Mouse (Mus musculus) limb, embryonic 13.5 days (tissue): Measurements from ENCODE around the gene Srsf5. TPM values are rescaled to one million over a fixed set of nuclear protein-coding genes. Genes with fewer than 3 reads are reported as not detected.
A peak's percentile ranks its signal among the peaks of the same experiment; 100 is the strongest.

Experiments used
- ATAC-seq: fragments of 200-750 bp; cut with Nextera tagmentation; 2 replicates; pipeline ENCODE4 v1.8.0; 2017; ENCODE audit warnings: low read depth, moderate number of reproducible peaks, moderate TSS enrichment; ENCODE audit not compliant: low FRiP score
- H3K27ac ChIP-seq: fragments of 300-500 bp; sonication (generic); 2 replicates; pipeline ENCODE4 v1.5.1; 2015; ENCODE audit warnings: inconsistent platforms, mild to moderate bottlenecking, moderate library complexity
- H3K27me3 ChIP-seq: fragments of 300-500 bp; sonication (generic); 2 replicates; pipeline ENCODE4 v1.6.1; 2015; ENCODE audit warnings: mild to moderate bottlenecking, inconsistent platforms
- H3K36me3 ChIP-seq: fragments of 300-500 bp; sonication (generic); 2 replicates; pipeline ENCODE4 v1.6.1; 2015; ENCODE audit warnings: inconsistent platforms, mild to moderate bottlenecking, moderate library complexity
- H3K4me1 ChIP-seq: fragments of 300-500 bp; sonication (generic); 2 replicates; pipeline ENCODE4 v1.6.1; 2015; ENCODE audit warnings: inconsistent platforms
- H3K4me2 ChIP-seq: fragments of 300-500 bp; sonication (generic); replicated peaks from 2 replicates; pipeline ENCODE4 v1.6.1; 2015; ENCODE audit warnings: inconsistent platforms, mild to moderate bottlenecking, moderate library complexity
- H3K4me3 ChIP-seq: fragments of 300-500 bp; sonication (generic); 2 replicates; pipeline ENCODE4 v1.5.1; 2015; ENCODE audit warnings: moderate library complexity, mild to moderate bottlenecking, inconsistent platforms
- H3K9ac ChIP-seq: fragments of 300-500 bp; sonication (generic); 2 replicates; pipeline ENCODE4 v1.6.1; 2015; ENCODE audit warnings: mild to moderate bottlenecking, inconsistent platforms
- H3K9me3 ChIP-seq: fragments of 300-500 bp; sonication (generic); 2 replicates; pipeline ENCODE4 v1.6.1; 2016; ENCODE audit warnings: inconsistent platforms
- WGBS: fragments of 180-500 bp; shearing (Covaris S2); methylation state at CpG from one replicate; pipeline ENCODE4 v1.1.7; 2015; 5-methylcytosine and 5-hydroxymethylcytosine counted together
- polyA plus RNA-seq: library from polyadenylated mRNA; unstranded; fragments of >200 nt; fragmentation: Nextera tagmentation; extraction: Ambion mirVana; gene quantifications from 2 replicates; pipeline ENCODE4 v1.2.1, GENCODE M21; 2015

Srsf5 gene
- 605 and 669 TPM in 2 replicates for polyA plus RNA-seq

DNA sequence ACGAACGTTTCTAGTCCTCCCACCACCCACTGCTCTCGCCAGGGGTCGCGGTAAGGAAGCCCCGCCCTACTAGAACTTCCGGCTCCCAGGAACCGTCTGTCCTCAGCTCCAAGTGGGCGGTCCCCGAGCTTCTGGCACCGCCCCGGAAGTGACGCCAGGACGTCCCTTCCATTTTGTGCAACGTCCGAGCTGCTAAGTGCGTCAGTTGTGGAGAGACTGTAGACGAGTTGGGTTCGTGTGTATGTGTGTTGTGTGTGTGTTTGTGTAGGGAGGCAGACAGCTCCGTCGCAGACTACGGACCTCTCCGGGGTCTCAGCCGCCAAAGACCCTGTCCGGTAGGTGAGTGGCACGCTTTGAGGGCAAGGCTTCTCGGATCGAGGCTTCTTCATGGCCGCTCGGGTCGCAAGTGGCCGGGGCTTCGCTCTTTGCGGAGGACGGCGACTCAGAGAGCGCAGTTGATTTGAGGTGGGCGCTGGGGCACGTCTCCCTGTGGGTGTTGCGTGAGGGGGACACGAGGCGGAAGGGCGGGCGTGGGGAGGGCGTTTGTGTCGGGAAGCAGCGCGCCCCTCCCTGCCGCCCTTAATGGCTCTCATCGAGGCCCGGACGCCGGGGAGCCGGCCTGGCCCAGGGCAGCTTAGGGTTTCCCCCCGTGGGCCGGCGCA, at the start of gene Srsf5:
Srsf5 (plus strand) TSS at position 171 of the 662 bp plus-strand sequence.
- under 1% methylated on average over 56 of the region's 57 CpGs for WGBS
- peak; percentile 92 for ATAC-seq

DNA sequence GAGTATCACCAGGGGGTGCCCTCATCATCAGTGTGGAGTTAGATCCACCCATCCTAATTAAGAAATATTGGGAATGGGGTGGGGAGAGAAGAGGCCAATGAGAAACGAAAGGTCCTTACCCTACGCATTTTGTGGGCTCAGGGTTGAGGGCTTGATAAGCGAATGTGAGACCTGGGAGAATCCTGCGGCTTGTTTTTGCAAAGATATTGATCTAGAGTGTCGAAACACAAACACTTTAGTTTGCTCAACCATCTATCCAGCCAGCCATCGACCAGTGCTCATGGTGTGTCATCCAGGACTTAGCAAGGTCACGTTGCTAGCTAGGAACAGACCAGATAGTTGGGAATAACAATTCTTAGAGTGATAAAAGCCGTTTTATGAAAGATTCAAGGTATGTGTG, 35.7 kb upstream of the Srsf5 start:
- 90% methylated on average over 8 of the region's 8 CpGs for WGBS

More for the DNA sequence above, at the start of gene Srsf5:
- peaks cover 17% of the 10 kb centered on the region for H3K4me1 ChIP-seq
- peak within 1 kb of the TSS; percentile 80 for H3K4me2 ChIP-seq
- no peaks in the 10 kb centered on the region for H3K27me3 ChIP-seq
- H3K9me3 ChIP-seq, result no peaks in the 10 kb centered on the region
- H3K27ac ChIP-seq, result peak within 1 kb of the TSS; percentile 97
- peaks cover 30% of the 10 kb centered on the region for H3K36me3 ChIP-seq
- H3K4me3 ChIP-seq, result peak within 1 kb of the TSS; percentile 91
- H3K9ac ChIP-seq, result peak within 1 kb of the TSS; percentile 97

GRCm38 (mm10) chr12:80917764-80918163, 27.5 kb upstream of the Srsf5 start:
- Histone ChIP-seq H3K4me3 (no peak overlapping the region), H3K9me3 (no peaks in the 10 kb centered on the region), H3K4me1 (peaks cover 4% of the 10 kb centered on the region; the same call in 1 of the 2 replicates), H3K9ac (no peak overlapping the region), H3K27ac (no peak overlapping the region), H3K4me2 (no peak overlapping the region), H3K27me3 (no peaks in the 10 kb centered on the region), H3K36me3 (no peaks in the 10 kb centered on the region)
- 56% methylated on average over 7 of the region's 7 CpGs for WGBS
- no peak for ATAC-seq

More for the DNA sequence above, 35.7 kb upstream of the Srsf5 start:
- no peak for ATAC-seq
- Histone ChIP-seq H3K4me3 (no peak overlapping the region), H3K4me1 (no peaks in the 10 kb centered on the region), H3K36me3 (no peaks in the 10 kb centered on the region), H3K4me2 (no peak overlapping the region), H3K27ac (no peak overlapping the region), H3K9me3 (no peaks in the 10 kb centered on the region), H3K9ac (no peak overlapping the region), H3K27me3 (no peaks in the 10 kb centered on the region)

DNA sequence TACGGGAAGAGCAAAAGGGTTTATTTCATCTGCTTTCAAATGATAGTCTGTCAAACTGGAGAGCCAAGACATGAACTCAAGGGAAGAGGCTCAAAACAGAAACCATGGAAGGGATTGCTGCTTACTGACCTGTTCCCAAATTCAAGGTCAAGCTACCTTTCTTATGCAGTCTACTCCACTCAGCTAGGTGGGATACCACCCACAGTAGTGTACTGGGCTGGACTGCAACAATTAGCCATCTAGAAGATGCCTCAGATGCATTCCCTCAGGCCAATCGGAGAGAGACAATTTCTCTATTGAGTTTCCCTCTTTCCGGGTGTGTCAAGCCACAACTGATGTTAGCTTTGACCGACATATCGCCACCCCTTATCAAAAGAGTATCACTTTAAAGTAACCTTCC, 24.0 kb upstream of the Srsf5 start:
- no peak for ATAC-seq
- Histone ChIP-seq H3K36me3 (no peaks in the 10 kb centered on the region), H3K4me3 (no peak overlapping the region), H3K9ac (no peak overlapping the region), H3K4me2 (no peak overlapping the region), H3K9me3 (no peaks in the 10 kb centered on the region), H3K4me1 (peaks cover 6% of the 10 kb centered on the region; the same call in 1 of the 2 replicates), H3K27me3 (no peaks in the 10 kb centered on the region), H3K27ac (no peak overlapping the region)
- WGBS, result 96% methylated on average over 5 of the region's 5 CpGs

- no peak overlapping the region for H3K9ac ChIP-seq
- no peaks in the 10 kb centered on the region for H3K9me3 ChIP-seq
- H3K27ac ChIP-seq, result no peak overlapping the region
- H3K4me3 ChIP-seq, result peak overlapping the region; percentile 21
- no peaks in the 10 kb centered on the region for H3K36me3 ChIP-seq
- peak overlapping the region; percentile 56 for H3K4me2 ChIP-seq
- H3K4me1 ChIP-seq, result peaks cover 6% of the 10 kb centered on the region; the same call in 1 of the 2 replicates
- WGBS, result 6% methylated on average over 7 of the region's 7 CpGs
- no peaks in the 10 kb centered on the region for H3K27me3 ChIP-seq
- ATAC-seq, result no peak
These were observed 22.4 kb upstream of the Srsf5 start for GRCm38 (mm10) chr12:80922869-80923268.

GRCm38 (mm10) chr12:80923602-80924001, 21.7 kb upstream of the Srsf5 start:
- no peaks in the 10 kb centered on the region for H3K27me3 ChIP-seq
- no peak overlapping the region for H3K4me3 ChIP-seq
- no peak overlapping the region; the same call in 1 of the 2 replicates for H3K4me2 ChIP-seq
- peaks cover 6% of the 10 kb centered on the region; the same call in 1 of the 2 replicates for H3K4me1 ChIP-seq
- H3K9ac ChIP-seq, result no peak overlapping the region
- no peak overlapping the region for H3K27ac ChIP-seq
- no peaks in the 10 kb centered on the region for H3K9me3 ChIP-seq
- ATAC-seq, result no peak
- H3K36me3 ChIP-seq, result no peaks in the 10 kb centered on the region
- WGBS, result 50% methylated on average over 5 of the region's 5 CpGs

GRCm38 (mm10) chr12:80924205-80924604, 21.1 kb upstream of the Srsf5 start:
- 72% methylated on average over 3 of the region's 3 CpGs for WGBS

DNA sequence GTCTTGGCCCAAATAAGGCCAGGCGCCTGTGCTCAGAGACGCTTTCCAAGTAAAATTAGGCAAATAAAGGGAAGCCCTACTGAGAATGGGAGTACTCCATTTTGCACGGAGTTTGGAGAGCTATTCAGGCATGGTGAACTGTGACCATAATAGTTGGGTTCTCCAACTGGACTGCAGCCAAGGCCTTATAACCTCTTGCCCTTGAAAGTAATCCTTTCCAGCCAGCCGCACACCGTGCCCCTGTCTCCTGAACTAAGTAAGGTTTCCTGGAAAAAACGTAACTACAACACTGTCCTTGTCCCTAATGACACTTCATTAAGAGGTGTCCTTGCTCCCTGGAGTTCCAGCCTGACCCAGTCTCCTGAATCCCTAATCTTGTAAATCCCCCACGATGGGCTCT, 19.4 kb upstream of the Srsf5 start:
- Histone ChIP-seq H3K9me3 (no peaks in the 10 kb centered on the region), H3K36me3 (no peaks in the 10 kb centered on the region), H3K4me3 (no peak overlapping the region), H3K27me3 (no peaks in the 10 kb centered on the region), H3K4me2 (no peak overlapping the region), H3K4me1 (peaks cover 6% of the 10 kb centered on the region; the same call in 1 of the 2 replicates), H3K9ac (no peak overlapping the region), H3K27ac (no peak overlapping the region)
- no peak for ATAC-seq
- WGBS, result 55% methylated on average over 7 of the region's 7 CpGs

More at GRCm38 (mm10) chr12:80924205-80924604, 21.1 kb upstream of the Srsf5 start:
- Histone ChIP-seq H3K4me1 (peaks cover 6% of the 10 kb centered on the region; the same call in 1 of the 2 replicates), H3K4me2 (no peak overlapping the region), H3K9ac (no peak overlapping the region), H3K4me3 (no peak overlapping the region), H3K27me3 (no peaks in the 10 kb centered on the region), H3K27ac (no peak overlapping the region), H3K9me3 (no peaks in the 10 kb centered on the region), H3K36me3 (no peaks in the 10 kb centered on the region)
- ATAC-seq, result no peak

DNA sequence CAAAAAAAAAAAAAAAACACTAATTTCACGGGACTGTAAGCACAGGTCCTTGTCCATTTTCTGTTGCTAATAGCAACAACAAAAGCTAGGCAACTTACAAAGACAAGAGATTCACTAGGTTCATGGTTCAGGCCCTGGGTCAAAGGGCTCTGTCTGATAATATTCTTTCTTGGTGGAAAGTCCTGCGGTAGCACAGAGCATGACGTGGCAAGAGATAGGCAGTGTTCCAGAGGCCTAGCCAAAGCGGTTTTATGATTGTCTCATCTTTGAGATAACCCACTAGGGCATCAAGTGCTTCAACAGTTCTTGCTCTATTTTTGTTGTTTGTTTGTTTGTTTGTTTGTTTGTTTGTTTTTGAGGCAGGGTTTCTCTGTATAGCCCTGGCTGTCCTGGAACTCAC, 18.8 kb upstream of the Srsf5 start:
- ATAC-seq, result no peak
- no peaks in the 10 kb centered on the region for H3K27me3 ChIP-seq
- H3K9me3 ChIP-seq, result no peaks in the 10 kb centered on the region
- H3K27ac ChIP-seq, result no peak overlapping the region
- H3K4me3 ChIP-seq, result no peak overlapping the region
- no peaks in the 10 kb centered on the region for H3K36me3 ChIP-seq
- H3K4me1 ChIP-seq, result peaks cover 6% of the 10 kb centered on the region; the same call in 1 of the 2 replicates
- no peak overlapping the region for H3K9ac ChIP-seq
- H3K4me2 ChIP-seq, result no peak overlapping the region
- WGBS, result 91% methylated on average over 4 of the region's 4 CpGs

DNA sequence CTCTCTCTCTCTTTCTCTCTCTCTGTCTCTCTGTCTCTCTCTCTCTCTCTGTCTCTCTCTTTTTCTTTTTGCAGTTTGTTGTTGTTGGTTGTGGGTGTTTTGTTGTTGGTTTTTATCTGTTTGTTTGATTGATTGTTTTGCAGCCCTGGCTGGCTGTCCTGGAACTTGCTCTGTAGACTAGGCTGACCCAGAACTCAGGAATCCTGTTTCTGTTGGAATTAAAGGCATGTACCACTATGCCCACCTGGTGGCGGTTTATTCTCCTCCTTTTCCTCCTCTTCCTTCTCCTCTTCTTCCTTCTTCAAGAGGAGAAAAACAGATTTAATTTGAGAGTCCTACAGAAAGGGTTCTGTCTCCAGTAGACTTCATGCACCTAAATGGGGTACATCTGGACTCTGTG, 17.8 kb upstream of the Srsf5 start:
- no peak for ATAC-seq
- Histone ChIP-seq H3K27ac (no peak overlapping the region), H3K9me3 (no peaks in the 10 kb centered on the region), H3K4me3 (no peak overlapping the region), H3K36me3 (no peaks in the 10 kb centered on the region), H3K4me2 (no peak overlapping the region), H3K27me3 (no peaks in the 10 kb centered on the region), H3K9ac (no peak overlapping the region), H3K4me1 (peaks cover 5% of the 10 kb centered on the region; the same call in 1 of the 2 replicates)
- WGBS, result 57% methylated on average over 1 of the region's 1 CpGs

GRCm38 (mm10) chr12:80928881-80929280, 16.4 kb upstream of the Srsf5 start:
- 80% methylated on average over 3 of the region's 3 CpGs for WGBS
- no peak for ATAC-seq
- H3K27me3 ChIP-seq, result no peaks in the 10 kb centered on the region
- H3K4me2 ChIP-seq, result no peak overlapping the region
- no peaks in the 10 kb centered on the region for H3K9me3 ChIP-seq
- no peaks in the 10 kb centered on the region for H3K4me1 ChIP-seq
- no peak overlapping the region for H3K27ac ChIP-seq
- H3K9ac ChIP-seq, result no peak overlapping the region
- no peak overlapping the region for H3K4me3 ChIP-seq
- H3K36me3 ChIP-seq, result no peaks in the 10 kb centered on the region

DNA sequence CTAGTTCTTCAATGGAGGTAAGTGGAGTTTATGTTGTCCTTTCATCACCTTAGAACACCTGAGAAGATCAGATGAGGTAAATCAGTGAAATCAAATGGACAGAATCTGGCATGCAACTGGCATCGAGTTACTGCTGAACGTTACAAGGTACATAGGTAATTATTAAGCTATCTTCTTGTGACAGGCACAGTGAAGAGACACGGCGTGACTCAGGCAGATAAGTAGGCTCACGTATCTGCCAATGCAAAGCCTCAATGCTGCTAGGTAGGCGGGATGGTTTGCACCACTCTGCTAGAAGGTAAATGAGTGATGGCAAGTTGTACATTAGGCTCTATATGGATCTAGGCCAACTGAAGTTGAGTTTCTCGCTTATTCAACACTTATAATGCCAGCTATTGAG, 15.2 kb upstream of the Srsf5 start:
- WGBS, result 86% methylated on average over 7 of the region's 7 CpGs
- ATAC-seq, result no peak

More for the DNA sequence above, 15.2 kb upstream of the Srsf5 start:
- Histone ChIP-seq H3K4me3 (no peak overlapping the region), H3K27ac (no peak overlapping the region), H3K27me3 (no peaks in the 10 kb centered on the region), H3K9me3 (no peaks in the 10 kb centered on the region), H3K4me2 (no peak overlapping the region), H3K36me3 (no peaks in the 10 kb centered on the region), H3K9ac (no peak overlapping the region), H3K4me1 (no peaks in the 10 kb centered on the region)
